Mouse (Mus musculus) MEL-GATA-1-ER (cell line): ENCODE measurements at regions not wholly inside any gene's neighbourhood (a gene's known extent, or its start where the extent isn't known, plus 50 kb on each side); places are given as distances from the start of the nearest gene placed in this dataset.
A peak's percentile ranks its signal among the peaks of the same experiment; 100 is the strongest.

Experiments used
- DNase-seq: peaks from one replicate; pipeline ENCODE4 v3.0.0-alpha.2; 2012; ENCODE audit warnings: low read depth; ENCODE audit errors: extremely low read depth

GRCm38 (mm10) chr5:62939050-62939449 is 125.4 kb downstream of the Dthd1 start:
- peak; percentile 46 for DNase-seq
